Mouse (Mus musculus) midbrain, embryonic 11.5 days (tissue): ENCODE measurements around the gene Cacng2. TPM values are rescaled to one million over a fixed set of nuclear protein-coding genes. Genes with fewer than 3 reads are reported as not detected.

Source experiments
- ATAC-seq: fragments of 200-750 bp; cut with Nextera tagmentation; 2 replicates; pipeline ENCODE4 v1.8.0; 2017; ENCODE audit warnings: moderate TSS enrichment, moderate library complexity; ENCODE audit not compliant: low FRiP score
- DNase-seq: peaks from one replicate; pipeline ENCODE4 v3.0.0; 2015; ENCODE audit warnings: low spot score; ENCODE audit errors: missing footprints
- H3K27ac ChIP-seq: fragments of 300-500 bp; sonication (generic); 2 replicates; pipeline ENCODE4 v1.5.1; 2014; ENCODE audit warnings: low read depth, low read length
- H3K27me3 ChIP-seq: fragments of 300-500 bp; sonication (generic); 2 replicates; pipeline ENCODE4 v1.6.1; 2014; ENCODE audit warnings: mild to moderate bottlenecking, low read length, moderate library complexity, mixed read lengths; ENCODE audit not compliant: control insufficient read depth, insufficient read depth
- H3K36me3 ChIP-seq: fragments of 300-500 bp; sonication (generic); 2 replicates; pipeline ENCODE4 v1.6.1; 2014; ENCODE audit warnings: mild to moderate bottlenecking, low read length, moderate library complexity, mixed read lengths; ENCODE audit not compliant: control insufficient read depth, insufficient read depth
- H3K4me1 ChIP-seq: fragments of 300-500 bp; sonication (generic); 2 replicates; pipeline ENCODE4 v1.6.1; 2014; ENCODE audit warnings: low read length; ENCODE audit not compliant: control insufficient read depth, insufficient read depth
- H3K4me2 ChIP-seq: fragments of 300-500 bp; sonication (generic); 2 replicates; pipeline ENCODE4 v1.6.1; 2014; ENCODE audit warnings: mild to moderate bottlenecking, moderate library complexity
- H3K4me3 ChIP-seq: fragments of 300-500 bp; sonication (generic); 2 replicates; pipeline ENCODE4 v1.5.1; 2014; ENCODE audit warnings: low read depth, low read length
- H3K9ac ChIP-seq: fragments of 300-500 bp; sonication (generic); 2 replicates; pipeline ENCODE4 v1.6.1; 2014; ENCODE audit warnings: low read length
- H3K9me3 ChIP-seq: fragments of 300-500 bp; sonication (generic); 2 replicates; pipeline ENCODE4 v1.6.1; 2016; ENCODE audit warnings: low read length; ENCODE audit not compliant: control insufficient read depth
- WGBS: fragments of 180-500 bp; shearing (Covaris S2); extraction: QIAGEN DNeasy Blood & Tissue Kit; methylation state at CpG from one replicate; pipeline ENCODE4 v1.1.7; 2014; 5-methylcytosine and 5-hydroxymethylcytosine counted together
- polyA plus RNA-seq: library from polyadenylated mRNA; unstranded; fragments of >200 nt; fragmentation: Nextera tagmentation; extraction: Ambion mirVana; gene quantifications from 2 replicates; pipeline ENCODE4 v1.2.1, GENCODE M21; 2014

The Cacng2 gene
- polyA plus RNA-seq, 1 experiment from 2014 or later: 1.1 TPM

- DNase-seq (no peak), ATAC-seq (no peak)
- peaks cover 10% of the 10 kb centered on the region for H3K4me1 ChIP-seq
- H3K9ac ChIP-seq: no peak overlapping the region
- H3K4me3 ChIP-seq: no peak overlapping the region
- WGBS: 74% methylated on average over 6 of the region's 6 CpGs
- H3K4me2 ChIP-seq: no peak overlapping the region
- H3K27ac ChIP-seq: no peak overlapping the region
- H3K36me3 ChIP-seq: no peaks in the 10 kb centered on the region
- H3K27me3 ChIP-seq: no peaks in the 10 kb centered on the region
- no peaks in the 10 kb centered on the region for H3K9me3 ChIP-seq
Observed at GRCm38 (mm10) chr15:77974165-77974841, 145.5 kb downstream of the Cacng2 start.

- Histone ChIP-seq H3K36me3 (peaks cover 22% of the 10 kb centered on the region), H3K9me3 (no peaks in the 10 kb centered on the region), H3K4me1 (peaks cover 15% of the 10 kb centered on the region), H3K27ac (peak within 1 kb of the TSS; percentile 100), H3K4me3 (peak within 1 kb of the TSS; percentile 94), H3K9ac (peak within 1 kb of the TSS; percentile 96), H3K27me3 (no peaks in the 10 kb centered on the region), H3K4me2 (peak within 1 kb of the TSS; percentile 97)
- under 1% methylated on average over 72 of the region's 72 CpGs for WGBS
- DNase-seq: peak; percentile 100
- ATAC-seq: peak; percentile 91
Observed at GRCm38 (mm10) chr15:77970470-77971292, 149.1 kb downstream of the Cacng2 start, which contains the start of gene Eif3d. Eif3d (minus strand) TSS chr15:77970813.

GRCm38 (mm10) chr15:77969940-77970469 is 149.8 kb downstream of the Cacng2 start:
- Histone ChIP-seq H3K9me3 (no peaks in the 10 kb centered on the region), H3K4me3 (peak overlapping the region; percentile 94), H3K9ac (peak overlapping the region; percentile 96), H3K4me2 (peak overlapping the region; percentile 97), H3K27me3 (no peaks in the 10 kb centered on the region), H3K4me1 (peaks cover 15% of the 10 kb centered on the region), H3K36me3 (peaks cover 28% of the 10 kb centered on the region), H3K27ac (peak overlapping the region; percentile 100)
- 4% methylated on average over 15 of the region's 15 CpGs for WGBS
- DNase-seq (no peak), ATAC-seq (peak; percentile 28)

- 84% methylated on average over 9 of the region's 9 CpGs for WGBS
Observed at GRCm38 (mm10) chr15:77965117-77965528, 154.7 kb downstream of the Cacng2 start.

GRCm38 (mm10) chr15:77962447-77962846 is 157.4 kb downstream of the Cacng2 start:
- Histone ChIP-seq H3K4me2 (no peak overlapping the region), H3K4me3 (no peak overlapping the region), H3K27ac (no peak overlapping the region), H3K36me3 (peaks cover 69% of the 10 kb centered on the region), H3K27me3 (no peaks in the 10 kb centered on the region), H3K9me3 (no peaks in the 10 kb centered on the region), H3K4me1 (no peaks in the 10 kb centered on the region), H3K9ac (no peak overlapping the region)
- WGBS: 95% methylated on average over 5 of the region's 5 CpGs
- DNase-seq: peak; percentile 67
- ATAC-seq: no peak

More at GRCm38 (mm10) chr15:77965117-77965528, 154.7 kb downstream of the Cacng2 start:
- H3K27ac ChIP-seq: no peak overlapping the region
- ATAC-seq: no peak
- no peaks in the 10 kb centered on the region for H3K27me3 ChIP-seq
- peak; percentile 72 for DNase-seq
- H3K36me3 ChIP-seq: peaks cover 64% of the 10 kb centered on the region
- peaks cover 11% of the 10 kb centered on the region for H3K4me1 ChIP-seq
- H3K4me3 ChIP-seq: no peak overlapping the region
- H3K4me2 ChIP-seq: no peak overlapping the region
- H3K9ac ChIP-seq: no peak overlapping the region
- H3K9me3 ChIP-seq: no peaks in the 10 kb centered on the region

- no peak for ATAC-seq
- H3K27me3 ChIP-seq: peaks cover 4% of the 10 kb centered on the region
- no peaks in the 10 kb centered on the region for H3K9me3 ChIP-seq
- H3K27ac ChIP-seq: no peak overlapping the region
- peaks cover 55% of the 10 kb centered on the region for H3K36me3 ChIP-seq
- WGBS: 90% methylated on average over 6 of the region's 6 CpGs
- H3K4me3 ChIP-seq: no peak overlapping the region
- peak; percentile 67 for DNase-seq
- no peak overlapping the region for H3K9ac ChIP-seq
- peaks cover 12% of the 10 kb centered on the region for H3K4me1 ChIP-seq
- no peak overlapping the region for H3K4me2 ChIP-seq
Observed at GRCm38 (mm10) chr15:77960693-77961092, 159.1 kb downstream of the Cacng2 start.

GRCm38 (mm10) chr15:77958071-77958470 is 161.8 kb downstream of the Cacng2 start:
- Histone ChIP-seq H3K27ac (no peak overlapping the region), H3K36me3 (peaks cover 33% of the 10 kb centered on the region), H3K9ac (no peak overlapping the region), H3K4me1 (peaks cover 16% of the 10 kb centered on the region), H3K4me3 (no peak overlapping the region), H3K4me2 (no peak overlapping the region), H3K27me3 (peaks cover 9% of the 10 kb centered on the region), H3K9me3 (no peaks in the 10 kb centered on the region)
- ATAC-seq: no peak
- 77% methylated on average over 3 of the region's 3 CpGs for WGBS
- peak; percentile 85 for DNase-seq

GRCm38 (mm10) chr15:77957625-77958024 is 162.2 kb downstream of the Cacng2 start:
- WGBS: 46% methylated on average over 5 of the region's 5 CpGs
- Histone ChIP-seq H3K4me1 (peaks cover 16% of the 10 kb centered on the region), H3K4me2 (no peak overlapping the region), H3K36me3 (peaks cover 30% of the 10 kb centered on the region), H3K27me3 (peaks cover 9% of the 10 kb centered on the region), H3K27ac (no peak overlapping the region), H3K4me3 (no peak overlapping the region), H3K9me3 (no peaks in the 10 kb centered on the region), H3K9ac (no peak overlapping the region)
- DNase-seq (peak; percentile 80), ATAC-seq (no peak)
